Mouse (Mus musculus): ENCODE measurements around the gene 4930404H24Rik.

The 4930404H24Rik gene

DNA sequence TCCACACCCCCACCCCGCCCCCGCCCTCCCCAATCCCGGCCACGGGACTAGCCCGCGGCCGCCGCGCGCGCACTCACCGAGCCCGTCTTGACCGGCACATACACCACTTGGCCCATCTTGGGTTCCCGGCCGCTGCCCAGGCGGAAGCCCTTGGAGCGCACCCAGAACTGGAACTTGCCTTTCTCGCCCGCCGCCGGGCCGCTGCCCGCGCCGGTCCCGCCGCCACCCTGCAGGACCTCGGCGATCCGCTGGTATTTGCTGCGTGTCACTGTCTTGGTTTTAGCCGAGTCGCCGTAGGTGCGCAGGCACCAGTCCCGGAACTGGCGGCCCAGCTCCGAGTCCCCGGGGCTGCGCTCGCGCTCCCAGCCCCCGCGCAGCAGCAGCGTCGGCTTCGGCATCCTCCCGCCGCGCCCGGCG is 36.8 kb downstream of the 4930404H24Rik start:
- CTCF ChIA-PET, result interaction anchor here (0.6 kb wide), 1 partner anchor 33 kb away, joined by 5 read pairs; no protein-coding TSS in a partner anchor

DNA sequence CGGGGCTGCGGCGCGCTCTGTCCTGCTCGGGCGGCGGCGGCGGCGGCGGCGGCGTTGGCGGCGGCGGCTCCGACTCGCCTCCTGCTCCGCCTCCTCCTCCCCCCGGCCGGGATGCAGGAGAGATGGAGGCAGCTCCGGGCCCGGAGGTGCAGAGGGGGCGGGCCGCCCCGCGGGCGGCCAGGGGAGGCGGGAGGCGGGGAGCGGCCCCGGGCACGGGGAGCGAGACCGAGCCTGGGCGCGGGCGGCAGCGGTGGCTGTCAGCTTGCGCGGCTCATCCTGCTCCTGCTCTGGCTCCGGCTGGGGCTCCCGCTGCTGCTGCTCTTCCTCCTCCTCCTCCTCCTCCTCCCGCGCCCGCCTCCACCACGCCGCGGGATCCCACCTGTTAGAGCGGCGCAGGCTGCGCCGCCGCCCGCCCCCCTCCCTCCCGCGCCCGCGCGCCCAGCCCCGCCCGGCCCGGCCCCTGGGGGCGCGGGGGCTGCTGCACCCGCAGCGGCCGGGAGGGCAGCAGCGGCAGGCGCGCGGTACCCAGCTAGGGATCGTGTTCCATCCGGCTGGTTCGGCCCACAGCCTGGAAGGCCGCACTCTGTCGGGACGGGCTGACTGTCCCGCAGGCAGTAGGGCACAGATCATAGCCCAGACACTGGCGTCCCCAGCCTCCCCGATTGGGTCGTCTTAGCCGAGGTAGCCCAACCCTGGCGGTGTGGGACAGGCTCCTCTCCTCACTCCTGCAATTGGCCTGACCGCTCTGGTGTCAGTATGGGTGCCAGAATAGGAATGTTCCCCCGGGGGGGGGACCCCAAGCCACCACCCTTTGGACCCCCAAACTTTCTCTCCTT is 37.6 kb downstream of the 4930404H24Rik start, which contains the start of gene Nol4l:
Gene Nol4l (minus strand): TSS at position 41 of the 836 bp plus-strand sequence.
- CTCF ChIA-PET, result no interaction called here

- CTCF ChIA-PET, result no interaction called here
These were observed 38.4 kb downstream of the 4930404H24Rik start for GRCm38 (mm10) chr2:153530948-153531347.

- CTCF ChIA-PET, result no interaction called here
These were observed 41.4 kb downstream of the 4930404H24Rik start for GRCm38 (mm10) chr2:153533981-153534380.

GRCm38 (mm10) chr2:153538898-153539297 is 46.3 kb downstream of the 4930404H24Rik start:
- CTCF ChIA-PET, result interaction anchor here (0.6 kb wide), 1 partner anchor 74 kb away, joined by 3 read pairs; no protein-coding TSS in a partner anchor

- CTCF ChIA-PET, result no interaction called here
These were observed 50.5 kb downstream of the 4930404H24Rik start for GRCm38 (mm10) chr2:153542936-153543668.

Measured in spleen, embryonic (tissue).